Mouse (Mus musculus) embryonic facial prominence, embryonic 12.5 days (tissue): ENCODE results near the gene Trak1. TPM values are rescaled to one million over a fixed set of nuclear protein-coding genes. Genes with fewer than 3 reads are reported as not detected.

Source experiments
- polyA plus RNA-seq: library from polyadenylated mRNA; unstranded; fragments of >200 nt; fragmentation: Nextera tagmentation; extraction: Ambion mirVana; gene quantifications from 2 replicates; pipeline ENCODE4 v1.2.1, GENCODE M21; 2016

Trak1 gene
- polyA plus RNA-seq, 1 experiment from 2014 or later: 20.0 TPM

Other genes starting within 250 kb of the Trak1 start
- gene Ulk4, start 20.3 kb upstream of the Trak1 start, polyA plus RNA-seq: 191 and 198 TPM in 2 replicates
- 1.0 and 1.2 TPM in 2 replicates for gene Cck, start 198.2 kb downstream of the Trak1 start, polyA plus RNA-seq